Mouse (Mus musculus): ENCODE data around the gene Rfng. TPM values are rescaled to one million over a fixed set of nuclear protein-coding genes. Genes with fewer than 3 reads are reported as not detected.
"Not testable (repeated sequence)": the region's sequence is repeated elsewhere in the genome, so short reads cannot be mapped to it uniquely, and the experiment has no call there.

Rfng gene
- polyA plus RNA-seq, 1 experiment from 2014 or later = 83.9 TPM

- not testable (repeated sequence) for H3K27me3 ChIP-seq (ENCODE audit: control insufficient read depth, insufficient read depth, low read length); H3K27ac ChIP-seq (replicated peaks; ENCODE audit: low read depth, low read length); H3K4me3 ChIP-seq (replicated peaks; ENCODE audit: low read depth, low read length); DNase-seq; H3K9ac ChIP-seq (replicated peaks; ENCODE audit: low read length); H3K4me1 ChIP-seq (ENCODE audit: control insufficient read depth, insufficient read depth, low read length); H3K4me2 ChIP-seq (ENCODE audit: low read length); ATAC-seq (ENCODE audit: low FRiP score, low TSS enrichment); H3K9me3 ChIP-seq (ENCODE audit: control insufficient read depth, low read length)
- peaks cover 73% of the 10 kb centered on the region for H3K36me3 ChIP-seq (ENCODE audit: control insufficient read depth, insufficient read depth, low read length)
- 91% methylated on average over 9 of the region's 10 CpGs for WGBS
Observed at GRCm38 (mm10) chr11:120788460-120788859, 4.5 kb upstream of the Rfng start.

GRCm38 (mm10) chr11:120785145-120785544, 1.1 kb upstream of the Rfng start:
- Histone ChIP-seq H3K27me3 (ENCODE audit: control insufficient read depth, insufficient read depth, low read length) (no peaks in the 10 kb centered on the region), H3K4me3 (replicated peaks; ENCODE audit: low read depth, low read length) (peak overlapping the region; percentile 91), H3K36me3 (ENCODE audit: control insufficient read depth, insufficient read depth, low read length) (peaks cover 66% of the 10 kb centered on the region), H3K9me3 (ENCODE audit: control insufficient read depth, low read length) (no peaks in the 10 kb centered on the region), H3K9ac (replicated peaks; ENCODE audit: low read length) (peak overlapping the region; percentile 97), H3K27ac (replicated peaks; ENCODE audit: low read depth, low read length) (no peak overlapping the region), H3K4me1 (ENCODE audit: control insufficient read depth, insufficient read depth, low read length) (peaks cover 15% of the 10 kb centered on the region), H3K4me2 (ENCODE audit: low read length) (peak overlapping the region; percentile 90)
- no peak for DNase-seq
- WGBS = 35% methylated on average over 9 of the region's 9 CpGs
- ATAC-seq (ENCODE audit: low FRiP score, low TSS enrichment) = no peak

- ATAC-seq (ENCODE audit: low FRiP score, low TSS enrichment) = peak; percentile 21
- DNase-seq = no peak
- H3K9ac ChIP-seq (replicated peaks; ENCODE audit: low read length) = peak overlapping the region; percentile 97
- peak overlapping the region; percentile 91 for H3K4me3 ChIP-seq (replicated peaks; ENCODE audit: low read depth, low read length)
- peak overlapping the region; percentile 90 for H3K4me2 ChIP-seq (ENCODE audit: low read length)
- H3K4me1 ChIP-seq (ENCODE audit: control insufficient read depth, insufficient read depth, low read length) = peaks cover 15% of the 10 kb centered on the region
- 2% methylated on average over 40 of the region's 42 CpGs for WGBS
- no peaks in the 10 kb centered on the region for H3K9me3 ChIP-seq (ENCODE audit: control insufficient read depth, low read length)
- H3K36me3 ChIP-seq (ENCODE audit: control insufficient read depth, insufficient read depth, low read length) = peaks cover 60% of the 10 kb centered on the region
- H3K27ac ChIP-seq (replicated peaks; ENCODE audit: low read depth, low read length) = peak overlapping the region; percentile 83
- H3K27me3 ChIP-seq (ENCODE audit: control insufficient read depth, insufficient read depth, low read length) = no peaks in the 10 kb centered on the region
Observed at GRCm38 (mm10) chr11:120783426-120784063, 462 bp downstream of the Rfng start.

GRCm38 (mm10) chr11:120781361-120781760, 2.6 kb downstream of the Rfng start:
- ATAC-seq (ENCODE audit: low FRiP score, low TSS enrichment); H3K27ac ChIP-seq (replicated peaks; ENCODE audit: low read depth, low read length); DNase-seq; H3K27me3 ChIP-seq (ENCODE audit: control insufficient read depth, insufficient read depth, low read length); H3K9ac ChIP-seq (replicated peaks; ENCODE audit: low read length); H3K9me3 ChIP-seq (ENCODE audit: control insufficient read depth, low read length); H3K4me2 ChIP-seq (ENCODE audit: low read length); H3K4me3 ChIP-seq (replicated peaks; ENCODE audit: low read depth, low read length): not testable (repeated sequence)
- WGBS = 93% methylated on average over 6 of the region's 6 CpGs
- Histone ChIP-seq H3K36me3 (ENCODE audit: control insufficient read depth, insufficient read depth, low read length) (peaks cover 38% of the 10 kb centered on the region), H3K4me1 (ENCODE audit: control insufficient read depth, insufficient read depth, low read length) (peaks cover 15% of the 10 kb centered on the region)

- 79% methylated on average over 1 of the region's 1 CpGs for WGBS
- H3K27me3 ChIP-seq (ENCODE audit: control insufficient read depth, insufficient read depth, low read length) = no peaks in the 10 kb centered on the region
- no peak for ATAC-seq (ENCODE audit: low FRiP score, low TSS enrichment)
- H3K4me3 ChIP-seq (replicated peaks; ENCODE audit: low read depth, low read length) = no peak overlapping the region
- no peak overlapping the region for H3K27ac ChIP-seq (replicated peaks; ENCODE audit: low read depth, low read length)
- H3K4me1 ChIP-seq (ENCODE audit: control insufficient read depth, insufficient read depth, low read length) = peaks cover 9% of the 10 kb centered on the region
- H3K36me3 ChIP-seq (ENCODE audit: control insufficient read depth, insufficient read depth, low read length) = peaks cover 32% of the 10 kb centered on the region
- H3K4me2 ChIP-seq (ENCODE audit: low read length) = no peak overlapping the region
- no peak for DNase-seq
- H3K9ac ChIP-seq (replicated peaks; ENCODE audit: low read length) = no peak overlapping the region
- H3K9me3 ChIP-seq (ENCODE audit: control insufficient read depth, low read length) = no peaks in the 10 kb centered on the region
Observed at GRCm38 (mm10) chr11:120779876-120780275, 4.1 kb downstream of the Rfng start.

GRCm38 (mm10) chr11:120777123-120777522, 6.9 kb downstream of the Rfng start:
- H3K4me3 ChIP-seq (replicated peaks; ENCODE audit: low read depth, low read length) = no peak overlapping the region
- no peak for ATAC-seq (ENCODE audit: low FRiP score, low TSS enrichment)
- no peak overlapping the region for H3K27ac ChIP-seq (replicated peaks; ENCODE audit: low read depth, low read length)
- H3K27me3 ChIP-seq (ENCODE audit: control insufficient read depth, insufficient read depth, low read length) = no peaks in the 10 kb centered on the region
- H3K4me1 ChIP-seq (ENCODE audit: control insufficient read depth, insufficient read depth, low read length) = no peaks in the 10 kb centered on the region
- peaks cover 24% of the 10 kb centered on the region for H3K36me3 ChIP-seq (ENCODE audit: control insufficient read depth, insufficient read depth, low read length)
- WGBS = 21% methylated on average over 6 of the region's 6 CpGs
- H3K9me3 ChIP-seq (ENCODE audit: control insufficient read depth, low read length) = no peaks in the 10 kb centered on the region
- H3K9ac ChIP-seq (replicated peaks; ENCODE audit: low read length) = no peak overlapping the region
- DNase-seq = no peak
- no peak overlapping the region for H3K4me2 ChIP-seq (ENCODE audit: low read length)

- Histone ChIP-seq H3K27ac (replicated peaks; ENCODE audit: low read depth, low read length) (no peak overlapping the region), H3K9me3 (ENCODE audit: control insufficient read depth, low read length) (no peaks in the 10 kb centered on the region), H3K27me3 (ENCODE audit: control insufficient read depth, insufficient read depth, low read length) (no peaks in the 10 kb centered on the region), H3K4me3 (replicated peaks; ENCODE audit: low read depth, low read length) (no peak overlapping the region), H3K4me1 (ENCODE audit: control insufficient read depth, insufficient read depth, low read length) (no peaks in the 10 kb centered on the region), H3K4me2 (ENCODE audit: low read length) (no peak overlapping the region), H3K9ac (replicated peaks; ENCODE audit: low read length) (no peak overlapping the region; the same call in 1 of the 2 replicates), H3K36me3 (ENCODE audit: control insufficient read depth, insufficient read depth, low read length) (peaks cover 16% of the 10 kb centered on the region)
- WGBS = 26% methylated on average over 15 of the region's 15 CpGs
- ATAC-seq (ENCODE audit: low FRiP score, low TSS enrichment) (peak; percentile 37; the same call in 1 of the 2 replicates), DNase-seq (peak; percentile 94)
Observed at GRCm38 (mm10) chr11:120775774-120776469, 8.1 kb downstream of the Rfng start.

GRCm38 (mm10) chr11:120773463-120774190, 10.4 kb downstream of the Rfng start:
- H3K27me3 ChIP-seq (ENCODE audit: control insufficient read depth, insufficient read depth, low read length) = no peaks in the 10 kb centered on the region
- H3K4me2 ChIP-seq (ENCODE audit: low read length) = no peak overlapping the region
- DNase-seq (no peak), ATAC-seq (ENCODE audit: low FRiP score, low TSS enrichment) (no peak)
- H3K36me3 ChIP-seq (ENCODE audit: control insufficient read depth, insufficient read depth, low read length) = no peaks in the 10 kb centered on the region
- WGBS = 86% methylated on average over 7 of the region's 7 CpGs
- no peak overlapping the region for H3K9ac ChIP-seq (replicated peaks; ENCODE audit: low read length)
- no peak overlapping the region for H3K4me3 ChIP-seq (replicated peaks; ENCODE audit: low read depth, low read length)
- no peaks in the 10 kb centered on the region for H3K9me3 ChIP-seq (ENCODE audit: control insufficient read depth, low read length)
- no peak overlapping the region for H3K27ac ChIP-seq (replicated peaks; ENCODE audit: low read depth, low read length)
- H3K4me1 ChIP-seq (ENCODE audit: control insufficient read depth, insufficient read depth, low read length) = no peaks in the 10 kb centered on the region

All from midbrain, embryonic 14.5 days (tissue).